Mouse (Mus musculus): ENCODE measurements at regions not wholly inside any gene's neighbourhood (a gene's known extent, or its start where the extent isn't known, plus 50 kb on each side); places are given as distances from the start of the nearest gene placed in this dataset.

- no peak for DNase-seq
Measured at GRCm38 (mm10) chr5:51125091-51125490, 442.4 kb downstream of the Ppargc1a start.

GRCm38 (mm10) chr5:51110006-51110405 lies 457.5 kb downstream of the Ppargc1a start:
- DNase-seq = no peak

GRCm38 (mm10) chr5:51108737-51109136 lies 458.8 kb downstream of the Ppargc1a start:
- DNase-seq = no peak

GRCm38 (mm10) chr5:51108181-51108580 lies 459.3 kb downstream of the Ppargc1a start:
- DNase-seq = no peak

GRCm38 (mm10) chr5:51099902-51100301 lies 467.6 kb downstream of the Ppargc1a start:
- DNase-seq = no peak

- no peak for DNase-seq
Measured at GRCm38 (mm10) chr5:51072674-51073468, 494.7 kb downstream of the Ppargc1a start.

GRCm38 (mm10) chr5:51072146-51072545 lies 495.4 kb downstream of the Ppargc1a start:
- no peak for DNase-seq

- no peak for DNase-seq
Measured at GRCm38 (mm10) chr5:51069668-51070067, 497.9 kb downstream of the Ppargc1a start.

GRCm38 (mm10) chr5:51045872-51046271 lies 521.7 kb downstream of the Ppargc1a start:
- no peak for DNase-seq

- DNase-seq = peak; percentile 15
Measured at GRCm38 (mm10) chr5:51041541-51042217, 525.8 kb downstream of the Ppargc1a start.

- DNase-seq = peak; percentile 37
Measured at GRCm38 (mm10) chr5:51040926-51041325, 526.6 kb downstream of the Ppargc1a start.

- no peak for DNase-seq
Measured at GRCm38 (mm10) chr5:51040463-51040862, 527.1 kb downstream of the Ppargc1a start.

GRCm38 (mm10) chr5:51039713-51040178 lies 527.8 kb downstream of the Ppargc1a start:
- no peak for DNase-seq

GRCm38 (mm10) chr5:51036450-51036990 lies 531.0 kb downstream of the Ppargc1a start:
- DNase-seq = no peak

- no peak for DNase-seq
Measured at GRCm38 (mm10) chr5:51028966-51029365, 538.6 kb downstream of the Ppargc1a start.

- DNase-seq = no peak
Measured at GRCm38 (mm10) chr5:50990822-50991537, 576.5 kb downstream of the Ppargc1a start.

Small RNA genes lying in the stretch of these regions (microRNA-seq; reads per million reads assigned to microRNA genes)
- 0 reads per million in 2 experiments for gene Gm44377

Data from adrenal gland, postnatal 25 days (tissue).